Mouse (Mus musculus) limb, embryonic 13.5 days (tissue): ENCODE data around the gene Olfr564. TPM values are rescaled to one million over a fixed set of nuclear protein-coding genes. Genes with fewer than 3 reads are reported as not detected.

Experiments used
- ATAC-seq: fragments of 200-750 bp; cut with Nextera tagmentation; 2 replicates; pipeline ENCODE4 v1.8.0; 2017; ENCODE audit warnings: low read depth, moderate number of reproducible peaks, moderate TSS enrichment; ENCODE audit not compliant: low FRiP score
- H3K27ac ChIP-seq: fragments of 300-500 bp; sonication (generic); 2 replicates; pipeline ENCODE4 v1.5.1; 2015; ENCODE audit warnings: inconsistent platforms, mild to moderate bottlenecking, moderate library complexity
- H3K27me3 ChIP-seq: fragments of 300-500 bp; sonication (generic); 2 replicates; pipeline ENCODE4 v1.6.1; 2015; ENCODE audit warnings: mild to moderate bottlenecking, inconsistent platforms
- H3K36me3 ChIP-seq: fragments of 300-500 bp; sonication (generic); 2 replicates; pipeline ENCODE4 v1.6.1; 2015; ENCODE audit warnings: inconsistent platforms, mild to moderate bottlenecking, moderate library complexity
- H3K4me1 ChIP-seq: fragments of 300-500 bp; sonication (generic); 2 replicates; pipeline ENCODE4 v1.6.1; 2015; ENCODE audit warnings: inconsistent platforms
- H3K4me2 ChIP-seq: fragments of 300-500 bp; sonication (generic); replicated peaks from 2 replicates; pipeline ENCODE4 v1.6.1; 2015; ENCODE audit warnings: inconsistent platforms, mild to moderate bottlenecking, moderate library complexity
- H3K4me3 ChIP-seq: fragments of 300-500 bp; sonication (generic); 2 replicates; pipeline ENCODE4 v1.5.1; 2015; ENCODE audit warnings: moderate library complexity, mild to moderate bottlenecking, inconsistent platforms
- H3K9ac ChIP-seq: fragments of 300-500 bp; sonication (generic); 2 replicates; pipeline ENCODE4 v1.6.1; 2015; ENCODE audit warnings: mild to moderate bottlenecking, inconsistent platforms
- H3K9me3 ChIP-seq: fragments of 300-500 bp; sonication (generic); 2 replicates; pipeline ENCODE4 v1.6.1; 2016; ENCODE audit warnings: inconsistent platforms
- WGBS: fragments of 180-500 bp; shearing (Covaris S2); methylation state at CpG from one replicate; pipeline ENCODE4 v1.1.7; 2015; 5-methylcytosine and 5-hydroxymethylcytosine counted together
- polyA plus RNA-seq: library from polyadenylated mRNA; unstranded; fragments of >200 nt; fragmentation: Nextera tagmentation; extraction: Ambion mirVana; gene quantifications from 2 replicates; pipeline ENCODE4 v1.2.1, GENCODE M21; 2015

Gene Olfr564
- not detected in 2 replicates for polyA plus RNA-seq

DNA sequence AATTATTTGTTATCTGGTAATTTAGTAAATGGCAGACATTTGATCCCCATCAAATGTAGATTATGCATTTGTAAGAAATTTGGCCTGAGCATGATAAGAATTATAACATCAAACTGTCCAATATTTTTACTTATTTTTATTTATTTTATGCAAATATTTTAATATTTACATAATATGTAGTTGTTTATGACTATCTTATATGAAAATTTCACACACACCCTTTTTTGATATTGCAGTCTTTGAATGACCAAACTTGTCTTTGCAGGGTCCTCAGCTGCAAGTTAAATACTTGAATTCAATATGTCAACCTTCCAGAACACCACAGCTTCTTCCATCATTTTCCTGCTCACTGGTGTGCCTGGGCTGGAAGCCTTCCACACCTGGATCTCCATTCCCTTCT lies at the start of gene Olfr564:
Olfr564 (plus strand) TSS at position 301 of the 400 bp plus-strand sequence.
- no peak for ATAC-seq

DNA sequence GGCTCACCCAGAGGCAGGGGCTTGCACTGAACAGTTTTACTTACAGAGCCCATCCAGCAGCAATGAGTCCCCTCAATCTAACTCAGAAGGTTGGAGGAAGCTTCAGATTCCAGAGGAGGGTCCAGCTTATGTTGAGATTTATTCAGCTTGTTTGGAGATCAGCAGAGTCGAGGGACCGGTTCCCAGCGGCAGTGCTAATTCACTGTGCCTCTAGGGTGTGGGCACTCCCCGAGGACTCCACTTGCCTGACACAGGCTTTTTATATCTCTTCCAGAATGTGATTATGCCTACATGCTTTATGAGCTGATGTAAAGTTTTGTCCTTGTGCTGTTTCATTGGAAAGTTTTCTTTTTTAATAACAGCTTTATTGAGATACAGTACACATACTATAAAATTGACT lies 44.0 kb upstream of the Olfr564 start, which contains the start of the genes Olfr560 and Olfr78:
Olfr560 (minus strand) TSS at position 101 of the 400 bp plus-strand sequence.
Olfr78 (minus strand) TSS at position 206 of the 400 bp plus-strand sequence.
- Histone ChIP-seq H3K9ac (no peak within 1 kb of the TSS), H3K4me2 (no peak within 1 kb of the TSS), H3K9me3 (no peaks in the 10 kb centered on the region), H3K4me1 (no peaks in the 10 kb centered on the region), H3K36me3 (no peaks in the 10 kb centered on the region), H3K27me3 (no peaks in the 10 kb centered on the region), H3K4me3 (no peak within 1 kb of the TSS), H3K27ac (no peak within 1 kb of the TSS)
- no peak for ATAC-seq
- WGBS = 67% methylated on average over 4 of the region's 4 CpGs

More for the DNA sequence above, at the start of gene Olfr564:
- Histone ChIP-seq H3K9me3 (no peaks in the 10 kb centered on the region), H3K27me3 (no peaks in the 10 kb centered on the region), H3K9ac (no peak within 1 kb of the TSS), H3K36me3 (no peaks in the 10 kb centered on the region), H3K27ac (no peak within 1 kb of the TSS), H3K4me3 (no peak within 1 kb of the TSS), H3K4me2 (no peak within 1 kb of the TSS), H3K4me1 (no peaks in the 10 kb centered on the region)

DNA sequence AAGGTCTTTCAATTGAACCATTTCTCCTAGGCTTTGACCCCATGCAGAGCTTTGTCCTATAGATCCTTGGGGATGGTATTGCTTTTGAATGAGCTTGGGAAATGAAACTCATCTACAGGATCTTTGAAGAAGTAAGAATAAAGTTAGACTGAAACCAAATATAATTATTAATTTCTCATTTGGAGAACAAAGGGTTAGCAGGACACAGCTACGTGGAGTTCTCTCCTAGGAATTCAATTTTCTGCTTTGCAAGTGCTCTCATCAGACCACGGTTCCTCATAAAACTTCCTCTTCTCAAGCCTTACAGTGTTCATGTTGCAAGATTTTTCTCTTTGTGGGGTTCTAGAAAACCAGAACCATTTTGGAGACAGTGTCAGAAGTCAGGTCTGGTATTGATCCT lies 32.4 kb upstream of the Olfr564 start, which contains the start of gene Olfr561:
Olfr561 (plus strand) TSS at position 301 of the 400 bp plus-strand sequence.
- H3K36me3 ChIP-seq = no peaks in the 10 kb centered on the region
- no peaks in the 10 kb centered on the region for H3K27me3 ChIP-seq
- 75% methylated on average over 2 of the region's 2 CpGs for WGBS
- no peaks in the 10 kb centered on the region for H3K9me3 ChIP-seq
- H3K4me2 ChIP-seq = no peak within 1 kb of the TSS
- H3K27ac ChIP-seq = no peak within 1 kb of the TSS
- no peak within 1 kb of the TSS for H3K4me3 ChIP-seq
- H3K4me1 ChIP-seq = no peaks in the 10 kb centered on the region
- no peak for ATAC-seq
- no peak within 1 kb of the TSS for H3K9ac ChIP-seq

Other genes with a start within 250 kb of the Olfr564 start
- 0.23 and 0.52 TPM in 2 replicates for gene Trim21, start 238.0 kb upstream of the Olfr564 start, polyA plus RNA-seq
- not detected in 2 replicates for gene Olfr550, start 232.0 kb upstream of the Olfr564 start, polyA plus RNA-seq
- gene Olfr551, start 211.6 kb upstream of the Olfr564 start, polyA plus RNA-seq = not detected in 2 replicates
- not detected in 2 replicates for gene Olfr552, start 205.7 kb upstream of the Olfr564 start, polyA plus RNA-seq
- gene Olfr553, start 185.3 kb upstream of the Olfr564 start, polyA plus RNA-seq = not detected in 2 replicates
- gene Olfr554, start 165.0 kb upstream of the Olfr564 start, polyA plus RNA-seq = not detected in 2 replicates
- gene Olfr555, start 144.7 kb upstream of the Olfr564 start, polyA plus RNA-seq = not detected in 2 replicates
- gene Olfr556, start 138.6 kb upstream of the Olfr564 start, polyA plus RNA-seq = not detected in 2 replicates
- 17.0 and 19.9 TPM in 2 replicates for gene Trim68, start 116.2 kb upstream of the Olfr564 start, polyA plus RNA-seq
- gene Olfr557, start 107.6 kb upstream of the Olfr564 start, polyA plus RNA-seq = not detected in 2 replicates
- 0.10 and 0.17 TPM in 2 replicates for gene Olfr558, start 101.3 kb upstream of the Olfr564 start, polyA plus RNA-seq
- gene Olfr33, start 84.4 kb upstream of the Olfr564 start, polyA plus RNA-seq = not detected in 2 replicates
- not detected in 2 replicates for gene Olfr559, start 76.0 kb upstream of the Olfr564 start, polyA plus RNA-seq
- gene Olfr560, start 44.1 kb upstream of the Olfr564 start, polyA plus RNA-seq = not detected in 2 replicates
- not detected in 2 replicates for gene Olfr78, start 44.0 kb upstream of the Olfr564 start, polyA plus RNA-seq
- gene Olfr561, start 32.3 kb upstream of the Olfr564 start, polyA plus RNA-seq = not detected in 2 replicates
- gene Olfr566, start 55.3 kb downstream of the Olfr564 start, polyA plus RNA-seq = not detected in 2 replicates
- not detected in 2 replicates for gene Olfr568, start 73.6 kb downstream of the Olfr564 start, polyA plus RNA-seq
- not detected in 2 replicates for gene Olfr569, start 87.4 kb downstream of the Olfr564 start, polyA plus RNA-seq
- not detected in 2 replicates for gene Olfr570, start 91.1 kb downstream of the Olfr564 start, polyA plus RNA-seq
- gene Olfr571, start 114.1 kb downstream of the Olfr564 start, polyA plus RNA-seq = not detected in 2 replicates
- not detected in 2 replicates for gene Olfr572, start 120.9 kb downstream of the Olfr564 start, polyA plus RNA-seq
- not detected in 2 replicates for gene Olfr573-ps1, start 139.1 kb downstream of the Olfr564 start, polyA plus RNA-seq
- gene Olfr574, start 145.0 kb downstream of the Olfr564 start, polyA plus RNA-seq = not detected in 2 replicates
- not detected in 2 replicates for gene Olfr575, start 155.3 kb downstream of the Olfr564 start, polyA plus RNA-seq
- not detected in 2 replicates for gene Olfr576, start 159.2 kb downstream of the Olfr564 start, polyA plus RNA-seq
- not detected in 2 replicates for gene Olfr577, start 172.5 kb downstream of the Olfr564 start, polyA plus RNA-seq
- gene Olfr578, start 185.8 kb downstream of the Olfr564 start, polyA plus RNA-seq = not detected in 2 replicates
- not detected in 2 replicates for gene Olfr582, start 234.5 kb downstream of the Olfr564 start, polyA plus RNA-seq
- gene Olfr583, start 247.8 kb downstream of the Olfr564 start, polyA plus RNA-seq = not detected in 2 replicates